Mouse (Mus musculus): ENCODE measurements at regions not wholly inside any gene's neighbourhood (a gene's known extent, or its start where the extent isn't known, plus 50 kb on each side); places are given as distances from the start of the nearest gene placed in this dataset.

DNA sequence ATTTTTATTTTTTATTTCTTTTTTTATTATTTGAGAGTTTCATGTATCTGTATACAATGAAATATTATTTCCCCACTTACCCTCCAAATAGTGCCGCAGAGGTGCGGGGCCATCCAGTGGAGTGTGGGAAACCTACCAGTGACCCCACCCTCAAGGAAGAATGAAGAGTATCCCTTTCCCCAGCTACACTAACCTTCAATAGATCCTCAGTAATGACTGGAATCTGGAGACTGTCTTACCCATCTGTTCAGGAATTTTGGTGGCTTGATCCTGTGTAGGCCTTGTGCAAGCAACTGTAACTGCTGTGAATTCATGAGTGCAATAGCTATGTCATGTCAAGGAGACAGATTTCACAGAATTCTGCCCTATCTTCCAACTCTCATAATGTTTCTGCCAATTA is 153.9 kb upstream of the Slc22a23 start:
- H3K36me3 ChIP-seq, result no peaks in the 10 kb centered on the region
- H3K4me1 ChIP-seq (replicated peaks), result no peaks in the 10 kb centered on the region
- no peak overlapping the region for H3K4me3 ChIP-seq
- H3K9ac ChIP-seq, result no peak overlapping the region
- WGBS, result 96% methylated on average over 2 of the region's 2 CpGs
- ATAC-seq (replicated peaks; ENCODE audit: insufficient number of reproducible peaks, insufficient read depth, low FRiP score, low read depth), result no peak
- no peaks in the 10 kb centered on the region for H3K27me3 ChIP-seq
- H3K9me3 ChIP-seq (replicated peaks), result no peaks in the 10 kb centered on the region
- no peak overlapping the region for H3K4me2 ChIP-seq
- H3K27ac ChIP-seq, result no peak overlapping the region

DNA sequence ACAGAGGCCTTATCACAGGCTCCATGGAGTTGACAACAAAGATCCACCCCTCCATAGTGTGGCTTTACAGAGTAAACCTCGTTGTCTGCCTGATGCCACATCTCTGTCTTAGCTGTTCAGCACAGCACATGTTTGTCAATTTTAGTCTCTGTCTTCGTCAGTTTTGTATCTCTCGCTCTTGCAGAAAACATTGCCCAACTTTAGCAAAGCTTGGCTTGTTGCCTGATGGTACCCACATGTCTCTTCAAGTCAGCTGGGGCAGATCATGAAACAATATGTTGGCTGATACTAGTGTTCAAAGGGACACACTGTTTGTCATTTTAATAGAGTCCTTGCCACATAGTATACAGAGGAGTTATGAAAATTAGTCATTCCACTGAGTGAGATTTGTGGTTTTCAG is 152.7 kb upstream of the Slc22a23 start:
- no peak overlapping the region for H3K27ac ChIP-seq
- H3K27me3 ChIP-seq, result no peaks in the 10 kb centered on the region
- H3K4me3 ChIP-seq, result no peak overlapping the region
- H3K9me3 ChIP-seq (replicated peaks), result no peaks in the 10 kb centered on the region
- no peak overlapping the region for H3K4me2 ChIP-seq
- ATAC-seq (replicated peaks; ENCODE audit: insufficient number of reproducible peaks, insufficient read depth, low FRiP score, low read depth), result no peak
- no peaks in the 10 kb centered on the region for H3K36me3 ChIP-seq
- WGBS, result 74% methylated on average over 3 of the region's 3 CpGs
- no peak overlapping the region for H3K9ac ChIP-seq
- no peaks in the 10 kb centered on the region for H3K4me1 ChIP-seq (replicated peaks)

DNA sequence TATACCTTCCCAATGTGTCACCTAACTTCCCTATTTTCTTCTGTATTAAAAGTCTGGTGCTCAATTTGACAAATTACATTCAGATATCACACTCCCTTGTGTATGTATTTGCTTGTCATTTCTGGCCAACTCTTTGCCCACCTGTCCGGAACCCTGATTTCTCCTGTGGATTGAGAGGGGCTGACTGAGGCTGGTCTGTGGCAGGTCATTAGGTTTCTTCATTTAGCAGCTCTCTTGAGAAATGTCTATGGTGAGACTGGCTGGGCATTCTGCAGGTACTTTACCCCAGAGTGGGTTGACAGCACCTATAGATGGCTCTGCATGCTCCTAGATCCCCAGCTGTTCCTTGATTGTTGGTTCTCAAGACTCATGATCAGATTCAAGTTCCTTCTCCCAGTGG is 139.8 kb upstream of the Slc22a23 start:
- H3K4me1 ChIP-seq (replicated peaks), result no peaks in the 10 kb centered on the region
- no peak overlapping the region for H3K4me3 ChIP-seq
- H3K9ac ChIP-seq, result no peak overlapping the region
- 86% methylated on average over 1 of the region's 1 CpGs for WGBS
- no peaks in the 10 kb centered on the region for H3K36me3 ChIP-seq
- no peak overlapping the region for H3K4me2 ChIP-seq
- no peaks in the 10 kb centered on the region for H3K9me3 ChIP-seq (replicated peaks)
- H3K27ac ChIP-seq, result no peak overlapping the region
- no peaks in the 10 kb centered on the region for H3K27me3 ChIP-seq
- ATAC-seq (replicated peaks; ENCODE audit: insufficient number of reproducible peaks, insufficient read depth, low FRiP score, low read depth), result no peak

DNA sequence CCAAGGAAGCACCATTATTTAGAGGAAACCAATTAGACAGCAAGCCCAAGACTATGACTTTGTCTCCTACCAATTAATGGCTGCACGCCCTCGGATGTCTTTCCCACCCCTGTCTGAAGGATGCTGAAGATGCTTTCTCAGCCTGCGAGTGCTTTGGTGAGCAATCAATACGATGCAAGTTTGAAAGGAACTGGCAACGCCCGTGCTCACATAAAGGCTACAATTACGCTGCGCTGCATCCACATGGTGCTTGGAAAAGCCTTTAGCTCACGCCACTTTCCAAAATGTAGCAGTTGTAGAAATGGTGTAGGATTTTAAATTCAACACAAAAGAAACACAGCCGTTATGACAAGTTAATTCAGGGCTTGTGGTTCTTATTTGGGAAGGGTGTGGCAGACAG is 136.5 kb upstream of the Slc22a23 start:
- Histone ChIP-seq H3K9me3 (replicated peaks) (no peaks in the 10 kb centered on the region), H3K27me3 (no peaks in the 10 kb centered on the region), H3K36me3 (no peaks in the 10 kb centered on the region), H3K4me2 (no peak overlapping the region), H3K9ac (no peak overlapping the region), H3K4me1 (replicated peaks) (no peaks in the 10 kb centered on the region), H3K27ac (no peak overlapping the region), H3K4me3 (no peak overlapping the region)
- 88% methylated on average over 10 of the region's 10 CpGs for WGBS
- no peak for ATAC-seq (replicated peaks; ENCODE audit: insufficient number of reproducible peaks, insufficient read depth, low FRiP score, low read depth)

DNA sequence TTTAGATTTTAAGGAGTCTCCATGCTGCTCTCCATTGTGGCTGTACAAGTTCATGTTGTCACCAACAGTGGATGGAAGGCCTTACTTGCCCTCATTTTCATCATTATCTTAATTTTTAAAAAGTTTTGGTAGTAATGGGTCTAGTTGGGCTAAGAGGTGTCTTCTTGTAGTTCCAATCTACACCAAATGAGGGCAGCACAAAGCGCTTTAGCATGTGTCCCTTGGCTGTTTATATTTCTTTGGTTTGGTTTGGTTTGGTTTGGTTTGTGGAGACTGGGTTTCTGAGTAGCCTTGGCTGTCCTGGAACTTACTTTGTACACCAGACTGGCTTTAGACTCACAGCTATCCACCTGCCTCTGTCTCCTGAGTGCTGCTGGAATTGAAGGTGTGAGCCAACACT is 125.4 kb upstream of the Slc22a23 start:
- H3K36me3 ChIP-seq, result no peaks in the 10 kb centered on the region
- 62% methylated on average over 1 of the region's 1 CpGs for WGBS
- no peaks in the 10 kb centered on the region for H3K9me3 ChIP-seq (replicated peaks)
- no peak for ATAC-seq (replicated peaks; ENCODE audit: insufficient number of reproducible peaks, insufficient read depth, low FRiP score, low read depth)
- peaks cover 3% of the 10 kb centered on the region; the same call in 1 of the 2 replicates for H3K4me1 ChIP-seq (replicated peaks)
- H3K4me3 ChIP-seq, result no peak overlapping the region
- no peak overlapping the region for H3K9ac ChIP-seq
- no peaks in the 10 kb centered on the region for H3K27me3 ChIP-seq
- no peak overlapping the region for H3K4me2 ChIP-seq
- no peak overlapping the region for H3K27ac ChIP-seq

DNA sequence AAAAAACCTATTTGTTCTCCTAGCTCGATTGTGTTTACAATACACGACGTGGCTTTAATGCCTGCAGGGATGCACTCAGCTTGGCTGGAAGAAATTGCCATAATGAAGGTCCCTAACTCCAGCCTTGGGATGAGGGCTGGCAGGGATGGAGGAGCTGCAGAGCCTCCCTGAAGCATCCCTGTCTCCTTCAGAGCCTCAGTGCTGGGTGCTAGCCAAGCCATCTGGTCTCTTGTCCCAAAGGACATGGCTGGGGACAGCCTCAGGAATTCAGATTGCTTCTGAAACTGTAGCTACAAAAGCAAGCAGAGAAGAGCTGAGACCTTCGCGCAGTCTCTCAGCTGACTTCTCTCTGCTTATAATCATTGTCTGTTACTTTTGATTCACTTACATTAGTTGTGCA is 124.6 kb upstream of the Slc22a23 start:
- H3K4me1 ChIP-seq (replicated peaks), result peaks cover 3% of the 10 kb centered on the region; the same call in 1 of the 2 replicates
- ATAC-seq (replicated peaks; ENCODE audit: insufficient number of reproducible peaks, insufficient read depth, low FRiP score, low read depth), result no peak
- no peak overlapping the region for H3K9ac ChIP-seq
- no peak overlapping the region for H3K27ac ChIP-seq
- H3K4me2 ChIP-seq, result no peak overlapping the region
- H3K9me3 ChIP-seq (replicated peaks), result no peaks in the 10 kb centered on the region
- 69% methylated on average over 5 of the region's 5 CpGs for WGBS
- no peaks in the 10 kb centered on the region for H3K27me3 ChIP-seq
- H3K4me3 ChIP-seq, result no peak overlapping the region
- H3K36me3 ChIP-seq, result no peaks in the 10 kb centered on the region

DNA sequence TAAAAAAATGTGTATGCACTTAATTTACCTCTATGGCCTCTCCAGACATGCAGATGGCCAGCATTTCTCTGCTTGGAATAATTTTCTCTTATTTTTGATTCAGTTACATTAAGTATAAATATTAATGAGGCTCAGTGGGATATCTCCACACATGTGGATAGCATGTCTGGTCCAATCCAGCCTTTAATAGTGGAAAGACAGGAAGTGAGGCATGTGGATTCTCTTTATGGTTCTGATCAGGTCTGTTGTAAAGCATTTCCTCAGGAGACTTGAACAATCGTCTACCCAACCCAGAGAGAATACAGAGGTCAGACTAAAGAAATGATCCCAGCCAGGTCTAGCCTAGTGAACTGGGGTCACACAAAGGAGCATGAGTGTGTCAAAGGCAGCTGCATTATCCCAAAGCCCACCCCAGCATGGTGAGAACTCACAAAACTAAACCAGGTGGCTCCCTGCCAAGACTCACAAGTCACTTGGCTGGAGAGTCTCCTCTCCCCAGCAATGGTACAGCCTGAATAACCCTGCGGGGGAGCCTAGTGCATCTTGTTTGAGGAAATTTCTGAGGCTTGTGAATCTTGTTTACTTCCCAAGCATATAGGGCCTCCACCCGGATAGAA is 123.3 kb upstream of the Slc22a23 start:
- peaks cover 9% of the 10 kb centered on the region for H3K4me1 ChIP-seq (replicated peaks)
- H3K9me3 ChIP-seq (replicated peaks), result no peaks in the 10 kb centered on the region
- 51% methylated on average over 3 of the region's 3 CpGs for WGBS
- no peak overlapping the region for H3K4me2 ChIP-seq
- H3K9ac ChIP-seq, result no peak overlapping the region
- H3K27ac ChIP-seq, result no peak overlapping the region
- H3K27me3 ChIP-seq, result no peaks in the 10 kb centered on the region
- H3K36me3 ChIP-seq, result no peaks in the 10 kb centered on the region
- no peak for ATAC-seq (replicated peaks; ENCODE audit: insufficient number of reproducible peaks, insufficient read depth, low FRiP score, low read depth)
- H3K4me3 ChIP-seq, result no peak overlapping the region

DNA sequence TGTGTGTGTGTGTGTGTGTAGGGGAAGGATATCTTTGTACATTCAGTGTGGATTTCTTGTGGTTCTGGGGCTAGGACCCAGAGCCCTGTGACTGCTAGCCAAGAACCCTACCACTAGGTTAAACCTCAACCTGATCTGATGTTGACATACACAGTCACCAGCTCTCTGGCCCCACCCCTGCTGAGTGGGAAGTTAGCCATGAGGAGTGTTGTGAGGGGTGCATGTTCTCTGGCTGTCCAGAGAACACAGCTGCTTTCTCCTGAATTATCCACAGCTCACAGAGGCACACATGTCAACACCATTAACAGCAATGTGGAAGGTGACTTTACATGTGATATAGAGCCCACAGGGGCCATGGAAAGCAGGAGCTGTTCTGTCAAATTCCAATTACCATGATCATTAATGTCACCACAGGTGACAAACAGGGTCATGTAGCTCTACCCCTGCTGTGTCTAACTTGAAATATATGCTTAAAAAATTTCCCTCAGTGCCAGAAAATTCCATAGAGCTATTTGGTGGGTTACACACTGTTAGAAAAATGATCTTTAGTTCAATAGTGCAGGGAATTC is 121.0 kb upstream of the Slc22a23 start:
- Histone ChIP-seq H3K4me1 (replicated peaks) (peaks cover 24% of the 10 kb centered on the region), H3K9ac (no peak overlapping the region)
- ATAC-seq (replicated peaks; ENCODE audit: insufficient number of reproducible peaks, insufficient read depth, low FRiP score, low read depth), result no peak

DNA sequence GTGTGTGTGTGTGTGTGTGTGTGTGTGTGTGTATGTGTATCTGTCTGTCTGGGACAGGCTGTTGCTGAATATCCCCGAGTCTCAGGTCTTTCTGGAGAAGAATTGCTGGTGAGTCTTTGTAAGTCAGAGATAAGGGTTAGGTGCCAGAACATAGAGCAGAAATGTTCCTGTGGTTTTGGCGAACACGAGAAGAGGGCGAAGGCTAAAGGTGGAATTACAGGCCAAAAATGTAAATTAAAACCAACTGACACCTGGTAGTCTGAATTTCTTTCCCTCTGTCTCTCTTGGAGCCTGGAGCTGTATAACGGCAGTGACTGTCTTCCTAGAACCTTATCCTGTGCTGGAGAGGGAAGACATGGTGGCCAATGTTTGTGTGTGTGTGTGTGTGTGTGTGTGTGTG is 120.5 kb upstream of the Slc22a23 start:
- WGBS, result 69% methylated on average over 5 of the region's 5 CpGs
- H3K27ac ChIP-seq, result no peak overlapping the region
- no peak overlapping the region for H3K4me2 ChIP-seq
- H3K9ac ChIP-seq, result no peak overlapping the region
- no peaks in the 10 kb centered on the region for H3K27me3 ChIP-seq
- no peak for ATAC-seq (replicated peaks; ENCODE audit: insufficient number of reproducible peaks, insufficient read depth, low FRiP score, low read depth)
- H3K4me1 ChIP-seq (replicated peaks), result peaks cover 26% of the 10 kb centered on the region
- H3K36me3 ChIP-seq, result no peaks in the 10 kb centered on the region
- H3K4me3 ChIP-seq, result no peak overlapping the region
- no peaks in the 10 kb centered on the region for H3K9me3 ChIP-seq (replicated peaks)

More for the DNA sequence above, 121.0 kb upstream of the Slc22a23 start:
- no peaks in the 10 kb centered on the region for H3K9me3 ChIP-seq (replicated peaks)
- no peak overlapping the region for H3K4me2 ChIP-seq
- H3K27me3 ChIP-seq, result no peaks in the 10 kb centered on the region
- H3K4me3 ChIP-seq, result no peak overlapping the region
- H3K36me3 ChIP-seq, result no peaks in the 10 kb centered on the region
- no peak overlapping the region for H3K27ac ChIP-seq

DNA sequence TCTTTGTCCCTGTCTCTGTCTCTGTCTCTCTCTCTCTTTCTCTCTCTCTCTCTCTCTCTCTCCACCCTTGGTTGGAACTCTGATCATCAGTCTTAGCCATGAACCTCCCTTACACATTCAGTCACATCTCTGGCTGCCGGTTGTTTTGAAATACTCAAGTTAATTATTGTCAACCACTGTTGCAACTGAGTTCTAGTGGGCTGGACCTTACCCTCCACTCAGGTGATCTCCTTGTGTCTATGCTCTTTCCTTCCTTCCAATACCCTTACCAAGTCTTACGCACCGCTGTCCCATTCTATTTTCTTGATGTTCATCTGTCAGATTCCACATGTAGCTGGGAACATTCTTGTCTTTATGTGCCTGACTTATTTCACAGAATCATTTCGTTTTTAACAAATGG is 119.2 kb upstream of the Slc22a23 start:
- Histone ChIP-seq H3K4me1 (replicated peaks) (peaks cover 26% of the 10 kb centered on the region), H3K36me3 (no peaks in the 10 kb centered on the region), H3K9ac (no peak overlapping the region), H3K9me3 (replicated peaks) (no peaks in the 10 kb centered on the region), H3K27me3 (no peaks in the 10 kb centered on the region), H3K4me3 (no peak overlapping the region), H3K27ac (no peak overlapping the region), H3K4me2 (no peak overlapping the region)
- ATAC-seq (replicated peaks; ENCODE audit: insufficient number of reproducible peaks, insufficient read depth, low FRiP score, low read depth), result no peak
- WGBS, result 89% methylated on average over 4 of the region's 4 CpGs

DNA sequence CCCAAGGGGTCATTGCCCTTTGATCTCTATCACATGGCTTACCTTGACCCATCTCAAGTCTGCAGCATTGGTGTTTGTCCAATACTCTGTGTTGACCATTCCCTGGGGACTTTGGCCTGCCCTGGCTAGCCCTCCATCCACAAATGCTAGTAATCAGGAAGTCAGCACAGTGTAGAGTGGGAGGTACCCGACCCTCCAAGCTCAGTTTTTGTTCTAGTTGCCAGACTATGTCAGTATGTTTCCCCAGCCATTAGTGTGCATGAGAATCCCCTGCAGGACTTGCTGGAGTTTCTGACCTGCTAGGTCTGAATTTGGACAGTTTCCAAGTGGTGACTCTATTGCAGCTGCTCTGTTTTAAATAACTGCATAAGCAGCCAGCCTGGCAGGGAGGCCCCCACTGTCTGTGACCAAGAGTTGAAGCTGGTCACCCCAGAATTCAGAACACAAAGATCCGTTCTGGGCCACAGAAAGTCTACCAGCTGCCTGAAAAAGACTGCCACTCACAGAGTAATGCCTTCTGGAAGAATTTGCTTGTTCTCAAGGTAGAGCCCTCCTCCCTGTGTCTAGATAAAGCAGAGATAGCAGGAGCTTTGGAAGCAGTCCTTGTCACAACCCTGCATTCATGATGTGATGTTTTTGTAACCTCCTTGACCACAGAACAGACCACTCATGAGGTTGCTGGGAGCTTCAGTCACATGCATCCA is 118.0 kb upstream of the Slc22a23 start:
- H3K4me3 ChIP-seq, result no peak overlapping the region
- no peak overlapping the region for H3K4me2 ChIP-seq
- H3K36me3 ChIP-seq, result no peaks in the 10 kb centered on the region
- H3K27ac ChIP-seq, result peak overlapping the region; percentile 55
- 18% methylated on average over 2 of the region's 2 CpGs for WGBS
- ATAC-seq (replicated peaks; ENCODE audit: insufficient number of reproducible peaks, insufficient read depth, low FRiP score, low read depth), result peak; percentile 39; the same call in 1 of the 2 replicates
- H3K27me3 ChIP-seq, result no peaks in the 10 kb centered on the region
- H3K9me3 ChIP-seq (replicated peaks), result no peaks in the 10 kb centered on the region
- peaks cover 23% of the 10 kb centered on the region for H3K4me1 ChIP-seq (replicated peaks)
- H3K9ac ChIP-seq, result no peak overlapping the region

All from heart, embryonic 15.5 days (tissue).